Mouse (Mus musculus) liver, embryonic 15.5 days (tissue): ENCODE measurements around the gene Adh4. TPM values are rescaled to one million over a fixed set of nuclear protein-coding genes. Genes with fewer than 3 reads are reported as not detected.

ENCODE experiments used
- ATAC-seq: fragments of 200-750 bp; cut with Nextera tagmentation; 2 replicates; pipeline ENCODE4 v1.8.0; 2017; ENCODE audit warnings: moderate number of reproducible peaks, mild to moderate bottlenecking, moderate library complexity; ENCODE audit not compliant: insufficient read depth
- H3K27ac ChIP-seq: fragments of 300-500 bp; sonication (generic); replicated peaks from 2 replicates; pipeline ENCODE4 v1.5.1; 2015; ENCODE audit warnings: mild to moderate bottlenecking, inconsistent platforms
- H3K27me3 ChIP-seq: fragments of 300-500 bp; sonication (generic); 2 replicates; pipeline ENCODE4 v1.6.1; 2015; ENCODE audit warnings: mild to moderate bottlenecking, inconsistent platforms
- H3K36me3 ChIP-seq: fragments of 300-500 bp; sonication (generic); replicated peaks from 2 replicates; pipeline ENCODE4 v1.6.1; 2015; ENCODE audit warnings: moderate library complexity, mild to moderate bottlenecking, inconsistent platforms
- H3K4me1 ChIP-seq: fragments of 300-500 bp; sonication (generic); replicated peaks from 2 replicates; pipeline ENCODE4 v1.6.1; 2015; ENCODE audit warnings: inconsistent platforms
- H3K4me2 ChIP-seq: fragments of 300-500 bp; sonication (generic); 2 replicates; pipeline ENCODE4 v1.6.1; 2015; ENCODE audit warnings: moderate library complexity, mild to moderate bottlenecking, inconsistent platforms
- H3K4me3 ChIP-seq: fragments of 300-500 bp; sonication (generic); replicated peaks from 2 replicates; pipeline ENCODE4 v1.5.1; 2015; ENCODE audit warnings: mild to moderate bottlenecking, inconsistent platforms
- H3K9ac ChIP-seq: fragments of 300-500 bp; sonication (generic); 2 replicates; pipeline ENCODE4 v1.6.1; 2015; ENCODE audit warnings: moderate library complexity, mild to moderate bottlenecking, inconsistent platforms
- H3K9me3 ChIP-seq: fragments of 300-500 bp; sonication (generic); replicated peaks from 2 replicates; pipeline ENCODE4 v1.6.1; 2016; ENCODE audit warnings: inconsistent platforms
- WGBS: fragments of 180-500 bp; shearing (Covaris S2); methylation state at CpG from one replicate; pipeline ENCODE4 v1.1.7; 2015; ENCODE audit warnings: mixed read lengths; ENCODE audit not compliant: insufficient replicate concordance; 5-methylcytosine and 5-hydroxymethylcytosine counted together
- polyA plus RNA-seq: library from polyadenylated mRNA; unstranded; fragments of >200 nt; fragmentation: Nextera tagmentation; extraction: Ambion mirVana; gene quantifications from 2 replicates; pipeline ENCODE4 v1.2.1, GENCODE M21; 2015

Adh4 gene
- polyA plus RNA-seq, 1 experiment from 2014 or later, result not detected

GRCm38 (mm10) chr3:138443465-138443771, 28.2 kb downstream of the Adh4 start:
- no peak for ATAC-seq
- WGBS, result 4% methylated on average over 9 of the region's 9 CpGs
- no peaks in the 10 kb centered on the region for H3K27me3 ChIP-seq
- peak overlapping the region; percentile 89 for H3K27ac ChIP-seq
- H3K4me3 ChIP-seq, result peak overlapping the region; percentile 95
- peak overlapping the region; percentile 93 for H3K9ac ChIP-seq
- peak overlapping the region; percentile 96 for H3K4me2 ChIP-seq
- H3K4me1 ChIP-seq, result peaks cover 19% of the 10 kb centered on the region
- no peaks in the 10 kb centered on the region for H3K9me3 ChIP-seq
- peaks cover 29% of the 10 kb centered on the region for H3K36me3 ChIP-seq

GRCm38 (mm10) chr3:138448077-138448860, 33.0 kb downstream of the Adh4 start:
- Histone ChIP-seq H3K4me3 (no peak overlapping the region), H3K27me3 (no peaks in the 10 kb centered on the region), H3K36me3 (peaks cover 69% of the 10 kb centered on the region), H3K9me3 (no peaks in the 10 kb centered on the region), H3K4me1 (peaks cover 11% of the 10 kb centered on the region), H3K9ac (no peak overlapping the region), H3K27ac (no peak overlapping the region), H3K4me2 (no peak overlapping the region)
- WGBS, result 61% methylated on average over 12 of the region's 12 CpGs
- no peak for ATAC-seq

- WGBS, result 77% methylated on average over 10 of the region's 10 CpGs
- Histone ChIP-seq H3K36me3 (peaks cover 81% of the 10 kb centered on the region), H3K4me3 (no peak overlapping the region)
These were observed 36.9 kb downstream of the Adh4 start for GRCm38 (mm10) chr3:138452169-138452568.

GRCm38 (mm10) chr3:138454234-138454633, 39.0 kb downstream of the Adh4 start:
- Histone ChIP-seq H3K36me3 (peaks cover 84% of the 10 kb centered on the region), H3K9me3 (no peaks in the 10 kb centered on the region), H3K4me1 (0 out of 2 replicates have a peak, but pooled peaks cover 2% of the 10 kb centered on the region), H3K4me3 (no peak overlapping the region), H3K27ac (no peak overlapping the region), H3K27me3 (no peaks in the 10 kb centered on the region), H3K9ac (no peak overlapping the region), H3K4me2 (no peak overlapping the region)
- ATAC-seq, result no peak
- WGBS, result 90% methylated on average over 1 of the region's 1 CpGs

More at GRCm38 (mm10) chr3:138452169-138452568, 36.9 kb downstream of the Adh4 start:
- Histone ChIP-seq H3K9ac (no peak overlapping the region), H3K27me3 (no peaks in the 10 kb centered on the region), H3K9me3 (no peaks in the 10 kb centered on the region), H3K27ac (no peak overlapping the region), H3K4me1 (peaks cover 5% of the 10 kb centered on the region; the same call in 1 of the 2 replicates), H3K4me2 (no peak overlapping the region)
- peak; percentile 19; the same call in 1 of the 2 replicates for ATAC-seq

GRCm38 (mm10) chr3:138454711-138455435, 39.6 kb downstream of the Adh4 start:
- Histone ChIP-seq H3K9me3 (no peaks in the 10 kb centered on the region), H3K27ac (no peak overlapping the region), H3K4me1 (0 out of 2 replicates have a peak, but pooled peaks cover 2% of the 10 kb centered on the region), H3K36me3 (peaks cover 85% of the 10 kb centered on the region), H3K4me2 (no peak overlapping the region), H3K27me3 (no peaks in the 10 kb centered on the region), H3K4me3 (no peak overlapping the region), H3K9ac (no peak overlapping the region)
- 82% methylated on average over 13 of the region's 13 CpGs for WGBS
- ATAC-seq, result no peak

GRCm38 (mm10) chr3:138458441-138458840, 43.2 kb downstream of the Adh4 start:
- ATAC-seq, result no peak
- H3K9ac ChIP-seq, result no peak overlapping the region
- 88% methylated on average over 3 of the region's 3 CpGs for WGBS

GRCm38 (mm10) chr3:138460260-138460659, 45.0 kb downstream of the Adh4 start:
- no peaks in the 10 kb centered on the region for H3K9me3 ChIP-seq
- peaks cover 5% of the 10 kb centered on the region; the same call in 1 of the 2 replicates for H3K4me1 ChIP-seq
- peaks cover 84% of the 10 kb centered on the region for H3K36me3 ChIP-seq
- no peak overlapping the region for H3K4me2 ChIP-seq
- WGBS, result 83% methylated on average over 13 of the region's 13 CpGs
- no peaks in the 10 kb centered on the region for H3K27me3 ChIP-seq
- ATAC-seq, result no peak
- no peak overlapping the region for H3K9ac ChIP-seq
- no peak overlapping the region for H3K27ac ChIP-seq
- H3K4me3 ChIP-seq, result no peak overlapping the region

More at GRCm38 (mm10) chr3:138458441-138458840, 43.2 kb downstream of the Adh4 start:
- Histone ChIP-seq H3K4me2 (no peak overlapping the region), H3K27me3 (no peaks in the 10 kb centered on the region), H3K4me3 (no peak overlapping the region), H3K36me3 (peaks cover 85% of the 10 kb centered on the region), H3K27ac (no peak overlapping the region), H3K9me3 (no peaks in the 10 kb centered on the region), H3K4me1 (no peaks in the 10 kb centered on the region)

- ATAC-seq, result no peak
- Histone ChIP-seq H3K4me3 (no peak overlapping the region), H3K4me2 (no peak overlapping the region), H3K9me3 (no peaks in the 10 kb centered on the region), H3K27ac (no peak overlapping the region), H3K27me3 (no peaks in the 10 kb centered on the region), H3K36me3 (peaks cover 84% of the 10 kb centered on the region), H3K9ac (no peak overlapping the region), H3K4me1 (peaks cover 5% of the 10 kb centered on the region; the same call in 1 of the 2 replicates)
- WGBS, result 73% methylated on average over 3 of the region's 3 CpGs
These were observed 46.6 kb downstream of the Adh4 start for GRCm38 (mm10) chr3:138461832-138462231.

- no peak overlapping the region for H3K27ac ChIP-seq
- H3K4me2 ChIP-seq, result no peak overlapping the region
- H3K4me3 ChIP-seq, result no peak overlapping the region
- WGBS, result 79% methylated on average over 2 of the region's 2 CpGs
- H3K9me3 ChIP-seq, result no peaks in the 10 kb centered on the region
- H3K4me1 ChIP-seq, result peaks cover 5% of the 10 kb centered on the region; the same call in 1 of the 2 replicates
- no peak overlapping the region for H3K9ac ChIP-seq
- H3K36me3 ChIP-seq, result peaks cover 83% of the 10 kb centered on the region
- H3K27me3 ChIP-seq, result no peaks in the 10 kb centered on the region
- peak; percentile 77 for ATAC-seq
These were observed 47.9 kb downstream of the Adh4 start for GRCm38 (mm10) chr3:138463137-138463536.

- H3K4me3 ChIP-seq, result no peak overlapping the region
- H3K27ac ChIP-seq, result peak overlapping the region; percentile 38
- peaks cover 84% of the 10 kb centered on the region for H3K36me3 ChIP-seq
- H3K4me1 ChIP-seq, result peaks cover 5% of the 10 kb centered on the region; the same call in 1 of the 2 replicates
- H3K9ac ChIP-seq, result no peak overlapping the region
- 73% methylated on average over 6 of the region's 6 CpGs for WGBS
- no peak overlapping the region; the same call in 1 of the 2 replicates for H3K4me2 ChIP-seq
- ATAC-seq, result peak; percentile 60; the same call in 1 of the 2 replicates
- H3K27me3 ChIP-seq, result no peaks in the 10 kb centered on the region
- H3K9me3 ChIP-seq, result no peaks in the 10 kb centered on the region
These were observed 48.5 kb downstream of the Adh4 start for GRCm38 (mm10) chr3:138463807-138464206.

GRCm38 (mm10) chr3:138464573-138465147, 49.4 kb downstream of the Adh4 start:
- Histone ChIP-seq H3K27me3 (no peaks in the 10 kb centered on the region), H3K27ac (0 out of 2 replicates have a peak overlapping the region, but pooled peaks have one; percentile 38), H3K4me1 (peaks cover 5% of the 10 kb centered on the region; the same call in 1 of the 2 replicates), H3K9me3 (no peaks in the 10 kb centered on the region), H3K4me2 (no peak overlapping the region), H3K36me3 (peaks cover 86% of the 10 kb centered on the region), H3K9ac (no peak overlapping the region), H3K4me3 (no peak overlapping the region)
- 69% methylated on average over 16 of the region's 16 CpGs for WGBS
- no peak for ATAC-seq
